Mouse (Mus musculus): ENCODE results near the gene C1qtnf12.

Gene C1qtnf12

DNA sequence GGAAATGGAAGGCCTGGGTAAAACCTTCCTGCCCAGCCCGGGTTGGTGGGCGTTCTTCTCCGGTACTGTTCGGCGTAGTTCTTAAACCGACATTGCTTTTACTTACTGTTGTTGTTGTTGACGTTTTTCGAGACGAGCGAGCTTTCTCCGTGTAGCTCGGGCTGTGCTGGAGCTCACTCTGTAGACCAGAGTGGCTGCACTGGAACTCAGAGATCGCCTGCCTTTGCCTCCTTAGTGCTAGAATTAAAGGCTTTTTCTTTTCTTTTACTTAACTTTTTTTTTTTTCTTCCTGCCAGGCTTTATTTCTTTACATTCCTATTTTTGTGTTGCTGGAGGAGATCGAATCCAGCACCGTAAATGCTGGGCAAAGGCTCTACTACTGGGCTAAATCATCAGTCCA is 31.5 kb downstream of the C1qtnf12 start:
- no peak for DNase-seq (ENCODE audit: low read depth, low spot score)

DNA sequence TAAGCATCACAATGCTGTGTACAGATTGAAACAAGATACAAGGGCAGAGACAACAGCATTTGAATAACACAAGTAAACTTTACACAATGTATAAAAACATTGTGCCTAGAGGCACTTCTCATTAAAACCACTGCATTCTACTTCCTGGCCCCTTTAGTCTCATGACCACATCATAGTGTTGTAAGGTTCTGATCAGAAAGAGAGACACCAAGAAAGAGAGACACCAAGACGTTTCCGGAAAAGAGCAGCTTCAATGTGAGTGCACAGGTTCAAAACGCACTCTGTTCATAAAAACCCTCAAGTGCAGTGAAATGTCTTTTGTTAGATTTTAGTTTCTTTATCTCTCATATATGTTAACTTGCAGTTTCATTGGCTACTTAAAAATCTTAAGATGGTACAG is 42.0 kb downstream of the C1qtnf12 start:
- DNase-seq (ENCODE audit: low read depth, low spot score): peak; percentile 80

DNA sequence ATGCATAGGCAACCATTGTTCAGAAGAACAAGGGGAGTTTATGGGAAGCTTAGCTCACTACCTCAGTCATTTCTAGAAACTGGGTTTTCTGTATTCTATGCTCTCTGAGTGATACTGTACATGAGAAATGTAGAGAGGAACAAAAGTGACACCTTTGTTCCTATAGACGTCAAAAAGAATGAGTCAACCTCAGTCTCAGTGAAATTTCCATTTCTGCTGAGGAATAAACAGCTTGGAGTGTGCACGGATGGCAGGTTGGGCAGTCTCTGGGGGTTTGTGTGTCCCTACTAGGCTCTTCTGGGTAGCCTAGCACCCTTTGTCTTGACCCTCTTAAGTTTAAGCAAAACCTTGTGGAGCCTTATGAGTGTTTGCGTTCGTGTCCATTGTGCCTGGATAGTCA is 46.3 kb downstream of the C1qtnf12 start:
- DNase-seq (ENCODE audit: low read depth, low spot score): peak; percentile 71

DNA sequence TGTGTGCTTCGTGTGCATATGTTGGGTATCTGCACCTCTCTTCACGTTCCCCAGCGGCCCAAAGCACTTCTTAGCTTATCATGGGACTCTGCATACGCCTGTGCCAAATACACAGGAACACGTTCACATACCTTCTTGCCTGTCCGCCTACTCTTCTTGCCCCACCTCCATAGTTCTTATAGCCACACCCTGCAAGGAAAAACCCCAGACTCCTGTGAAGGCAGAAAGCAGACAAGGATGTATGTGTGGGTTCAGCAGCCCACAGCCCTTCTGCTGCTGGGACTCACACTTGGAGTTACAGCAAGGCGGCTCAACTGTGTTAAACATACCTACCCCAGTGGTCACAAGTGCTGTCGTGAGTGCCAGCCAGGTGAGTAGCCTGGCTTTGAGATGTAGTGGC is 51.5 kb downstream of the C1qtnf12 start, which contains the start of gene Tnfrsf4:
Gene Tnfrsf4, plus strand, starts transcription at position 207 of the 400 bp plus-strand sequence.
- peak; percentile 87 for DNase-seq (ENCODE audit: low read depth, low spot score)

GRCm38 (mm10) chr4:156014436-156014835 is 52.3 kb downstream of the C1qtnf12 start:
- no peak for DNase-seq (ENCODE audit: low read depth, low spot score)
